Mouse (Mus musculus): Measurements from ENCODE around the gene I830077J02Rik. TPM values are rescaled to one million over a fixed set of nuclear protein-coding genes. Genes with fewer than 3 reads are reported as not detected.

I830077J02Rik gene
- polyA plus RNA-seq, 1 experiment from 2014 or later: 0.45 TPM

GRCm38 (mm10) chr3:105888961-105889360 lies 43.5 kb downstream of the I830077J02Rik start:
- ATAC-seq (ENCODE audit: low FRiP score): no peak
- Histone ChIP-seq H3K9ac (no peak overlapping the region), H3K27ac (no peak overlapping the region), H3K4me2 (no peak overlapping the region), H3K27me3 (no peaks in the 10 kb centered on the region), H3K4me3 (replicated peaks) (no peak overlapping the region), H3K9me3 (no peaks in the 10 kb centered on the region), H3K4me1 (no peaks in the 10 kb centered on the region), H3K36me3 (replicated peaks) (no peaks in the 10 kb centered on the region)
- 84% methylated on average over 3 of the region's 3 CpGs for WGBS

- 84% methylated on average over 2 of the region's 2 CpGs for WGBS
- Histone ChIP-seq H3K36me3 (replicated peaks) (no peaks in the 10 kb centered on the region), H3K4me3 (replicated peaks) (no peak overlapping the region), H3K27me3 (no peaks in the 10 kb centered on the region), H3K9ac (no peak overlapping the region), H3K9me3 (no peaks in the 10 kb centered on the region), H3K4me2 (no peak overlapping the region), H3K4me1 (no peaks in the 10 kb centered on the region), H3K27ac (no peak overlapping the region)
- no peak for ATAC-seq (ENCODE audit: low FRiP score)
These were observed 49.4 kb downstream of the I830077J02Rik start for GRCm38 (mm10) chr3:105883111-105883510.

GRCm38 (mm10) chr3:105882105-105882504 lies 50.4 kb downstream of the I830077J02Rik start:
- no peak for ATAC-seq (ENCODE audit: low FRiP score)
- no peaks in the 10 kb centered on the region for H3K4me1 ChIP-seq
- no peaks in the 10 kb centered on the region for H3K36me3 ChIP-seq (replicated peaks)
- no peak overlapping the region for H3K9ac ChIP-seq
- H3K4me2 ChIP-seq: no peak overlapping the region
- no peak overlapping the region for H3K4me3 ChIP-seq (replicated peaks)
- 92% methylated on average over 7 of the region's 7 CpGs for WGBS
- no peak overlapping the region for H3K27ac ChIP-seq
- H3K27me3 ChIP-seq: no peaks in the 10 kb centered on the region
- H3K9me3 ChIP-seq: no peaks in the 10 kb centered on the region

DNA sequence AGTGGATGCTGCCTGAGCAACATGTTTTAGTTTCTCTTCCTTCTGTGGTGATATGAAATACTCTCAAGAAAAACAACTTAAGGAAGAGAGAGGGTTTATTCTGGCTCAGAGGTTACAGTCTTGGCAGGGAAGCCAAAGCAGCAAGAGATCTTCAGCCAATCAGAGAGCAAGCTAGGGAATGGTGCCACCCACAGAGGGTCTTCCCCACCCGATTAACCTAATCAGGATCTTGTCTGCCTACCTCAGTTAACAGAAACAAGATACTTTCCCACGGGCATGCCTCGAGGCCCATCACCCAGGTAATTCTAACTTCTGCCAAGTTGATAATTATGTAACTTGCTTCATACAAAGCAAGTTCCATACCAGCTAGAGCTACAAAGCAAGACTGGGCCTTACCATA lies 52.0 kb downstream of the I830077J02Rik start:
- Histone ChIP-seq H3K27ac (no peak overlapping the region), H3K36me3 (replicated peaks) (no peaks in the 10 kb centered on the region), H3K4me2 (no peak overlapping the region), H3K9ac (no peak overlapping the region), H3K4me1 (no peaks in the 10 kb centered on the region), H3K27me3 (no peaks in the 10 kb centered on the region), H3K9me3 (no peaks in the 10 kb centered on the region), H3K4me3 (replicated peaks) (no peak overlapping the region)
- ATAC-seq (ENCODE audit: low FRiP score): no peak
- WGBS: 80% methylated on average over 3 of the region's 3 CpGs

DNA sequence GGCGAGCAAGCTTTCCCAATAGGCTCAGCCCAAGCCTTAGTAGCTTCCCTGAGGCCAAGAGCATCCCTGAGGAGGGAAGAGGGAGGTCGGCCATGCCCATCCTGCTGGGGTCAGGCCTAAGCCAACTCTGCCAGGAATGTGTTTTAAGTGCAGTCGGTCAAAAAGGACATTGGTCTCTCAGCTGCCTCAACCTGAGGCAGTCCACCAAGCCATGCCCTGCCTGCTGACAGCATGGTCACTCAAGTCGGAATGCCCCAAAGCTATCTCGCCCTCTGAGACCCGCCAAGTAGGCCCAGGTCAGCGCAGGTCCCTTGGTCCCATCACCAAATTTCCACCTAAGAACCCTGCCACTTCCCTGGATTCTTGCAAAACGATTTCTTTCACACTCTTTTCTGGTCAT lies 53.7 kb downstream of the I830077J02Rik start:
- no peak overlapping the region for H3K4me2 ChIP-seq

GRCm38 (mm10) chr3:105877919-105878318 lies 54.5 kb downstream of the I830077J02Rik start:
- 86% methylated on average over 2 of the region's 2 CpGs for WGBS
- Histone ChIP-seq H3K4me3 (replicated peaks) (no peak overlapping the region), H3K27ac (no peak overlapping the region), H3K4me2 (no peak overlapping the region), H3K27me3 (no peaks in the 10 kb centered on the region), H3K9ac (no peak overlapping the region), H3K9me3 (no peaks in the 10 kb centered on the region), H3K36me3 (replicated peaks) (no peaks in the 10 kb centered on the region), H3K4me1 (no peaks in the 10 kb centered on the region)
- ATAC-seq (ENCODE audit: low FRiP score): no peak

More for the DNA sequence above, 53.7 kb downstream of the I830077J02Rik start:
- H3K9ac ChIP-seq: no peak overlapping the region
- 85% methylated on average over 8 of the region's 8 CpGs for WGBS
- H3K36me3 ChIP-seq (replicated peaks): no peaks in the 10 kb centered on the region
- ATAC-seq (ENCODE audit: low FRiP score): no peak
- H3K27ac ChIP-seq: no peak overlapping the region
- H3K4me1 ChIP-seq: no peaks in the 10 kb centered on the region
- H3K27me3 ChIP-seq: no peaks in the 10 kb centered on the region
- no peak overlapping the region for H3K4me3 ChIP-seq (replicated peaks)
- H3K9me3 ChIP-seq: no peaks in the 10 kb centered on the region

- Histone ChIP-seq H3K4me2 (no peak overlapping the region), H3K9ac (no peak overlapping the region), H3K9me3 (no peaks in the 10 kb centered on the region), H3K27me3 (no peaks in the 10 kb centered on the region), H3K36me3 (replicated peaks) (no peaks in the 10 kb centered on the region), H3K4me1 (no peaks in the 10 kb centered on the region), H3K27ac (no peak overlapping the region), H3K4me3 (replicated peaks) (no peak overlapping the region)
- 94% methylated on average over 6 of the region's 6 CpGs for WGBS
- no peak for ATAC-seq (ENCODE audit: low FRiP score)
These were observed 55.1 kb downstream of the I830077J02Rik start for GRCm38 (mm10) chr3:105877252-105877803.

DNA sequence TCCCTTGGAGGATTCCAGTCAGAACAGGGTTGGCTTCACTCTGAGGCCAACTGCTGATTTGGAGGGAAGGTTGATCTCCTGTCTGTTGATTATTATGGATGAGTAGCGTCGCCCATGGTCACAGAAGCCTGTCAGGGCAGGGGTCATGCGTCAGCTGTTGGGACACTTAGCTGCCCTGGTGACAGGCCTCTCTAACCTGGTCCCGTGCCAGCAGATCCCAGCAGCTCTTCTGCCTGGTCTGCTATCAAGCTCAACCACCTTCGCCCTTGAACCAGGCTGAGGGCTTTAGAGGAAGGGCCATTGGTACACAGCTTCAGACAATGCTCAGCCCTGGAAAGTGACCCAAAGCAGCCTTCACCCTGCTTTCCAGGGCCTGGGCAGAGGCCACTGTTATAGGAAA lies 56.4 kb downstream of the I830077J02Rik start:
- no peak overlapping the region for H3K9ac ChIP-seq
- WGBS: 81% methylated on average over 5 of the region's 5 CpGs
- no peak overlapping the region for H3K4me2 ChIP-seq
- no peak overlapping the region for H3K4me3 ChIP-seq (replicated peaks)
- no peaks in the 10 kb centered on the region for H3K36me3 ChIP-seq (replicated peaks)
- no peaks in the 10 kb centered on the region for H3K4me1 ChIP-seq
- H3K27ac ChIP-seq: no peak overlapping the region
- H3K9me3 ChIP-seq: no peaks in the 10 kb centered on the region
- no peaks in the 10 kb centered on the region for H3K27me3 ChIP-seq
- ATAC-seq (ENCODE audit: low FRiP score): no peak

Other genes with a start within 250 kb of the I830077J02Rik start
- 43.4 and 44.3 TPM in 2 replicates for gene Ddx20, start 245.1 kb downstream of the I830077J02Rik start, polyA plus RNA-seq (2016; fragmentation: Nextera tagmentation; extraction: Ambion mirVana)
- 3.6 and 4.1 TPM in 2 replicates for gene Inka2, start 228.1 kb downstream of the I830077J02Rik start, polyA plus RNA-seq (2016; fragmentation: Nextera tagmentation; extraction: Ambion mirVana)
- 71.0 and 81.6 TPM in 2 replicates for gene Rap1a, start 131.3 kb downstream of the I830077J02Rik start, polyA plus RNA-seq (2016; fragmentation: Nextera tagmentation; extraction: Ambion mirVana)
- 0.15 TPM in 1 of 2 replicates, not detected in the other for gene Adora3, start 61.8 kb downstream of the I830077J02Rik start, polyA plus RNA-seq (2016; fragmentation: Nextera tagmentation; extraction: Ambion mirVana)
- not detected in 2 replicates for gene Tmigd3, start 61.8 kb downstream of the I830077J02Rik start, polyA plus RNA-seq (2016; fragmentation: Nextera tagmentation; extraction: Ambion mirVana)
- gene Wdr77, start 26.7 kb upstream of the I830077J02Rik start, polyA plus RNA-seq (2016; fragmentation: Nextera tagmentation; extraction: Ambion mirVana): 121 and 129 TPM in 2 replicates
- gene Atp5f1, start 27.4 kb upstream of the I830077J02Rik start, polyA plus RNA-seq (2016; fragmentation: Nextera tagmentation; extraction: Ambion mirVana): 455 and 468 TPM in 2 replicates
- 3.8 and 4.8 TPM in 2 replicates for gene Ovgp1, start 41.0 kb upstream of the I830077J02Rik start, polyA plus RNA-seq (2016; fragmentation: Nextera tagmentation; extraction: Ambion mirVana)
- 0.91 and 3.1 TPM in 2 replicates for gene Pifo, start 82.0 kb upstream of the I830077J02Rik start, polyA plus RNA-seq (2016; fragmentation: Nextera tagmentation; extraction: Ambion mirVana)
- not detected in 2 replicates for gene Chil5, start 100.2 kb upstream of the I830077J02Rik start, polyA plus RNA-seq (2016; fragmentation: Nextera tagmentation; extraction: Ambion mirVana)
- 0.36 TPM in 1 of 2 replicates, not detected in the other for gene Chia1, start 180.6 kb upstream of the I830077J02Rik start, polyA plus RNA-seq (2016; fragmentation: Nextera tagmentation; extraction: Ambion mirVana)
- not detected in 2 replicates for gene Chil3, start 234.9 kb upstream of the I830077J02Rik start, polyA plus RNA-seq (2016; fragmentation: Nextera tagmentation; extraction: Ambion mirVana)